Mouse (Mus musculus) brain, embryonic 14.5 days (tissue): ENCODE data around the gene Sucnr1. TPM values are rescaled to one million over a fixed set of nuclear protein-coding genes. Genes with fewer than 3 reads are reported as not detected.

Experiments
- DNase-seq: peaks from one replicate; pipeline ENCODE4 v3.0.0-alpha.2; 2011; ENCODE audit warnings: low read depth
- CTCF ChIP-seq: fragments of 200-500 bp; IDR thresholded peaks from 2 replicates; pipeline ENCODE4 v1.5.1; 2012; ENCODE audit warnings: inconsistent platforms, mild to moderate bottlenecking, moderate library complexity, borderline replicate concordance; ENCODE audit not compliant: insufficient read depth, insufficient read length; ENCODE audit errors: extremely low read depth
- POLR2A ChIP-seq: fragments of 200-500 bp; IDR thresholded peaks from 2 replicates; pipeline ENCODE4 v1.6.1; 2012; ENCODE audit warnings: mild to moderate bottlenecking, inconsistent platforms, borderline replicate concordance; ENCODE audit not compliant: poor library complexity, insufficient read depth, insufficient read length, severe bottlenecking; ENCODE audit errors: extremely low read depth
- polyA plus RNA-seq: library from polyadenylated mRNA; depleted of rRNA; stranded (reverse); fragments of >200 nt; gene quantifications from 2 replicates; pipeline ENCODE4 v1.2.3, GENCODE M21; 2012; rRNA removed

Sucnr1 gene
- polyA plus RNA-seq, 1 experiment: not detected

DNA sequence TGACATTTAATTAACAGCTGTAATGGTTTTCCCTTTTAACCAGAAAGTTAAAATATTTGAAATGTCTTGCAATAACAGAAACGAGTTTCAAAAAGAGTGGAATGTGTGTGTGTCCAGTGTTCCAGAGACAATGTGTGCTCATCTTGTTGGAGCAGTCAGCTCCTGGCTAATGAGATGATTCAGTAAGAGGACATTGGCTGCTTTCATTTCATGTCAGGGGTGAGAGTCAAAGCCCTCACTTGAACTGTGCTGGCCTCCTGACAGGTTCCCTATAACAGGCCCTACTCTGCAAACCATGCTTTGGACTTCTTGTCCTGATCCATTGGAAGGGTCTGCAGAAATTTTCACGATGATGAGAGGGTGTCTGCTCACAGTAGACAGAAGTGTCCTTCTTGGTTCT is 32.9 kb downstream of the Sucnr1 start:
- TF ChIP-seq POLR2A (no peak), CTCF (no peak)
- no peak for DNase-seq

GRCm38 (mm10) chr3:60121449-60121848 is 39.8 kb downstream of the Sucnr1 start:
- TF ChIP-seq POLR2A (no peak), CTCF (no peak)
- no peak for DNase-seq

DNA sequence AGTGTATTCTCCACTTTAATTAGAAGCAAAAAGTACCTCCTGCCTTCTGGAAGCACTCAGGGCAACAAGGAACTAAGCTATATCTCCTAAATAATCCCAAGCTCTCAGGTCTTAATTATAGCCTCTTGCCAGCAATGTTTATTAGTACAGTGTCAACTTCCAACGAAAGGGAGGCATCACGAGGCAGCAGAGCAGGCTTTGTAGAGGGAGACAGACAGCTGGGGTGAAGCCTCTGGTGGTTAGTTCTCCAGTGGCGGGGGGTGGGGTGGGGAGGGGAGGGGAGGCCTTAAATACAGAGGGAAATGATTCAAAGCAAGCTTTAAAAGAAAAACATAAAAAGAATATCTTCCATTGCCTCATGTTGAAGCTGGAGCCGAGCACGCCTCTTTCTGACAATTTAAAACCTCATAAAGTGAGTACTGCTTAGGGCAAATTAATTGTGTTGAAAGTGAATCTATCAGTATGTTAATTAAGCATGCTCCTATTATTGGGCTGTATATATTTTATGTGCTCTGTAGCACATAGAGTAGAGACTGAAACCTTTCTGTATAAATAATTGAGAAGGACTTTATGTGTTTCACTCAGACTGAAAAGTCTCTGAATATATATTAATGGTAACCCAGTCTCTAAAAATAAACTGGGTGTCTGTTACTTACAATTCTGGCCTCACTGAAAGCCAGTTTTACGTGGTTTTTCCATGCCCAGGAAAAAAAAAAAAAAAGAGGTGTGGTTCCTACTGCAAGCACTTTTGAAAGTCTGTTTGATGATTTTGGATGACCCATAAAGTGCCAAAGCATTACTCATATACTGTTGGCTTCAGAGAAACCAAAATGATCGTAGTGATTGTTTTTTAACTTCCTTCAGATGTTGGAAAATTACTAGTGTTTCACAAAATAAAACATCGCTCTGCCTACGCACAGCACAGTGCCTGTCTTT is 42.5 kb downstream of the Sucnr1 start:
- DNase-seq: peak; percentile 53
- TF ChIP-seq CTCF: no peak
- TF ChIP-seq POLR2A: no peak

GRCm38 (mm10) chr3:60126564-60126963 is 44.9 kb downstream of the Sucnr1 start:
- no peak for DNase-seq
- TF ChIP-seq CTCF (no peak), POLR2A (no peak)

DNA sequence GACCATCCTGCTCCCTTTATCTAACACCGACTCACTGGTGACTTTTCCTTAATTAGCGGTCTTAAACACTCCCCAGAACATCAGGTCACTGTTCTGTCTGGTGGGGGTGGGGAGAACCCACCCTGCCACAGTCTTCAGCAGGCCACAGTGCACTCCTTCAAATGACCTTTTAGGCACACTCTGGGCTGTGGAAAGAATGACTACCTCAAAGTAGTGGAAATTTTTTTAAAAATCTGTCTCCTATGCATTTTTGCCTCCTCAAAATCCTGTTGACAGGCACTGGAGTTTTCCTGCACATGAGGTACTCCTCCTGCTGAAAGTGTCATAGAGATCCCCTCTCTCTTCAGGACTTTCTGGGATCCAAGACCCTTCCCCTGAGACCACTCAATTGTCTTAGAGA is 46.6 kb downstream of the Sucnr1 start:
- DNase-seq: no peak
- TF ChIP-seq POLR2A: no peak
- TF ChIP-seq CTCF: no peak

GRCm38 (mm10) chr3:60135801-60136200 is 54.1 kb downstream of the Sucnr1 start:
- TF ChIP-seq CTCF: no peak
- TF ChIP-seq POLR2A: no peak
- no peak for DNase-seq

Other genes starting within 250 kb of the Sucnr1 start
- not detected in 2 replicates for gene Gm8298, start 220.8 kb upstream of the Sucnr1 start, polyA plus RNA-seq
- gene C130079G13Rik, start 156.7 kb upstream of the Sucnr1 start, polyA plus RNA-seq: not detected in 2 replicates
- 0.11 TPM in 1 of 2 replicates, not detected in the other for gene Aadacl2, start 75.1 kb upstream of the Sucnr1 start, polyA plus RNA-seq
- gene Aadac, start 56.2 kb upstream of the Sucnr1 start, polyA plus RNA-seq: 0.18 TPM in 1 of 2 replicates, not detected in the other